Mouse (Mus musculus) macrophage (primary cell): ENCODE measurements at regions not wholly inside any gene's neighbourhood (a gene's known extent, or its start where the extent isn't known, plus 50 kb on each side); places are given as distances from the start of the nearest gene placed in this dataset.

Experiments used
- H3K27ac ChIP-seq: fragments of 350-480 bp; formaldehyde crosslinking; 2 replicates; pipeline ENCODE4 v1.9.0; 2021
- H3K36me3 ChIP-seq: fragments of 350-480 bp; formaldehyde crosslinking; 2 replicates; pipeline ENCODE4 v1.9.0; 2021; ENCODE audit errors: inconsistent target
- H3K4me3 ChIP-seq: fragments of 350-480 bp; formaldehyde crosslinking; 2 replicates; pipeline ENCODE4 v1.9.0; 2021; ENCODE audit errors: inconsistent target
- H3K79me2 ChIP-seq: fragments of 350-480 bp; formaldehyde crosslinking; 2 replicates; pipeline ENCODE4 v1.9.0; 2021; ENCODE audit errors: inconsistent target
- WGBS: methylation state at CpG from one replicate; pipeline ENCODE4 v1.1.7; 2026; ENCODE audit warnings: inconsistent platforms; ENCODE audit not compliant: missing documents; 5-methylcytosine and 5-hydroxymethylcytosine counted together

GRCm38 (mm10) chr10:98751376-98752058, 162.7 kb upstream of the Atp2b1 start:
- no peak overlapping the region for H3K27ac ChIP-seq
- no peaks in the 10 kb centered on the region for H3K79me2 ChIP-seq
- WGBS, result 91% methylated on average over 10 of the region's 11 CpGs
- H3K4me3 ChIP-seq, result no peak overlapping the region
- no peaks in the 10 kb centered on the region for H3K36me3 ChIP-seq

GRCm38 (mm10) chr10:98761080-98761479, 153.1 kb upstream of the Atp2b1 start:
- H3K36me3 ChIP-seq, result no peaks in the 10 kb centered on the region
- no peak overlapping the region for H3K4me3 ChIP-seq
- H3K27ac ChIP-seq, result no peak overlapping the region
- H3K79me2 ChIP-seq, result no peaks in the 10 kb centered on the region

DNA sequence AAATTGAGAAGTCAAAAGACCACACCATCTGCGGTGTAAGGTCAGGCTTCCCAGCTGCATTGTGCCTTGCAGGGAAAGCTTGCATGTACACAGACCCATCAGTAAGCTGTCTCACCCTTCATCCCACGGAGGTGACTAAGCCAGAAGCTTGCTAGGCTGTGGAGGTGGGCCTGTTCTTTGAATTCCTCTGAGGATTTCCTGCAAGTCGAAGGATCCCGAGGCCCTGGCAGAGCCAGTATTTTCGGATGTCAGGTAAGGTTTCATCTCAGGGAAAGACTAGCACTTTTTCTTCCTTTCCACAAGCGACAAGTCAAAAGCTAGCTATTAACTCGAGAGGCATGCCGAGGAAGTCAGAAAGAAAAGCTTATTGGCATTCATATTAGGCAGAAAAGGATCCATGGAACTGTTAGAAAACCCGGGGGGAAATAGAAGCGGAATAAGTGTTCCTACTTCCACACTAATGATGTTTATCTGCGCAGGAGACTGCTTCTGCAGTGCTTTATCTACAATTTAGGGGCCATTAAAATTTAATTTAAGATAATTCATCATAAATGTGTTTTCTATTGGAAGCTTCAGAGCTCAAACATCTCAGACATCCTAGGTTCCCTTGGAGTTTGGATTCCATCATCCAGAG, 148.3 kb upstream of the Atp2b1 start:
- WGBS, result 88% methylated on average over 11 of the region's 11 CpGs
- Histone ChIP-seq H3K4me3 (no peak overlapping the region), H3K79me2 (no peaks in the 10 kb centered on the region), H3K27ac (no peak overlapping the region), H3K36me3 (no peaks in the 10 kb centered on the region)

DNA sequence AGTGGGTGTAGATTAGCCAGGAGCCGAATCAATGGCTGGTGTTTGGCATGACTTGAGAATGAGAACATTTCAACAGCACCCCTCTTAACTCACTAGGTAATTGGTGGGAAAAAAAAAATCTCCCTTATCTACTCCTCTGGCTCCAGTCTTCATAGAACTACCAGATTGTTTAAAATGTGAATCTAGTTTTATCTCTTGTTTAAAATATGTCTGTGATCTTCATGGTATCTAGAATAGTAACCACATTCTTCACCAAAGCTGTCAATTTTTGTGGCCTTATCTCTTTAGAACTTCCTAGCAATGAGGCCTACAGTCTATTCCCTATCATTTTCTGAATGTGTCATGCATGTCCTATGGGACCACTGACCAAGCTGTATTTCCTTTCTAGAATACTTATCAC, 134.4 kb upstream of the Atp2b1 start:
- WGBS, result 88% methylated on average over 1 of the region's 1 CpGs
- Histone ChIP-seq H3K27ac (peak overlapping the region; percentile 66), H3K79me2 (no peaks in the 10 kb centered on the region), H3K36me3 (no peaks in the 10 kb centered on the region), H3K4me3 (no peak overlapping the region)

DNA sequence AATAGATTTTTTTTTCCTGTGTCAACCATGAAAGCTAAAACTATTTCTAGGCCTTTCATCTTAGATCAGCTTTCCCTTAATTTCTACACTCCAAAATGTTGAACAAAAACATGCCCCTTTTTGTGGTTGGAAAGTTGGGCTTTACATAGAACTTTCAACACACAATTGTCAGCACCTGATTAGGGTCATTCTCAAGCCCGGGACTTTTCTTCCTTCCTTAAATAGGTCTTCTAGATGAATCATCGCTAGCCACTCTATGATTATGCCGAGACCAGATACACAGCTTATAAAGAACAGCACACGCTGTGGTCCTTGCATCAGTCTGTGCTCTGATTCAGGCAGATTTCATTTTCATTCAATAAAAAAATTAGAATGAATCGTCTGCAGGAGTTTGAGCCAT, 133.3 kb upstream of the Atp2b1 start:
- no peaks in the 10 kb centered on the region for H3K36me3 ChIP-seq
- WGBS, result 40% methylated on average over 5 of the region's 5 CpGs
- H3K4me3 ChIP-seq, result no peak overlapping the region
- no peaks in the 10 kb centered on the region for H3K79me2 ChIP-seq
- peak overlapping the region; percentile 66 for H3K27ac ChIP-seq

DNA sequence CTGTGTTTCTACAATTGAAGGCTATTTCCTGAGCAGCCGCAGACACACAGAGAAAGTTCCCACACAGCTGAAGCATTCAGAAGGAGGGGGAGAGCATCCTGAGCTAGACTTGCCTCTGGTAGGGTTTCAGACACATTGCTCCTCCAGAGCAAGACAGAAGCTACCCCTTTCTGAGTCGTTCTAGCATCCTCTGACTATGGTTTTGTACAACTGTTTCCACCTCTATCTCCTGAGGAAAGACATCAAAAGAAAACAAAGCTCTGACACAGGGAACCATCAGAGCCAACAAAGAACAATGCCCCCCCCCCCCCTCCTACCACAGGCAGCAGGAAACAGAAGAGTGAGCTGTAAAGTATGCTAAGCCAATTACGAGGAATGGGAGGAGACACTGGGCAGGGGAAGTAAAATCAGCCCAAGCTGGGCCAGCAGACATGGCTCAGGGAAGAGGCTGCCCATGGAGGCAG, 132.3 kb upstream of the Atp2b1 start:
- WGBS, result 33% methylated on average over 3 of the region's 3 CpGs
- peak overlapping the region; percentile 66 for H3K27ac ChIP-seq

DNA sequence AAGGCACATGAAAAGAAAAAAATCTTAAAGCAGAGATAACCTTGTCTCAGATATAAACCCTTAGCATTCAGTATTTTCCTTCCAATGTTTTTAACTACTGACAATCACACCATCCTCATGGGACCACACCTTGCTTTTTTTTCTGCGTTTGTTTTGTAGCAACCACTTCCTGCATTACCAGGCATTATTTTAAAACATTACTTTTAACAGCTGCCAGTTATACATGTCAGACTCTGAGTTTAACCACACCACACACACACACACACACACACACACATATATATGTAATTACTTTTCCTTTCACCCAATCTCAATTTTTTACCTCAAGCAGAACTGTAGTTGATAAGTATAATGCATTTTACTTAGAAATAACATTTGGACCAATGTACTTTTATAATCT, 128.8 kb upstream of the Atp2b1 start:
- H3K36me3 ChIP-seq, result no peaks in the 10 kb centered on the region
- 20% methylated on average over 1 of the region's 1 CpGs for WGBS
- H3K27ac ChIP-seq, result no peak overlapping the region
- H3K79me2 ChIP-seq, result no peaks in the 10 kb centered on the region
- no peak overlapping the region for H3K4me3 ChIP-seq

More for the DNA sequence above, 132.3 kb upstream of the Atp2b1 start:
- no peak overlapping the region for H3K4me3 ChIP-seq
- no peaks in the 10 kb centered on the region for H3K79me2 ChIP-seq
- no peaks in the 10 kb centered on the region for H3K36me3 ChIP-seq

GRCm38 (mm10) chr10:98786089-98786488, 128.1 kb upstream of the Atp2b1 start:
- WGBS, result 91% methylated on average over 4 of the region's 4 CpGs
- Histone ChIP-seq H3K79me2 (no peaks in the 10 kb centered on the region), H3K27ac (no peak overlapping the region), H3K36me3 (no peaks in the 10 kb centered on the region), H3K4me3 (no peak overlapping the region)

DNA sequence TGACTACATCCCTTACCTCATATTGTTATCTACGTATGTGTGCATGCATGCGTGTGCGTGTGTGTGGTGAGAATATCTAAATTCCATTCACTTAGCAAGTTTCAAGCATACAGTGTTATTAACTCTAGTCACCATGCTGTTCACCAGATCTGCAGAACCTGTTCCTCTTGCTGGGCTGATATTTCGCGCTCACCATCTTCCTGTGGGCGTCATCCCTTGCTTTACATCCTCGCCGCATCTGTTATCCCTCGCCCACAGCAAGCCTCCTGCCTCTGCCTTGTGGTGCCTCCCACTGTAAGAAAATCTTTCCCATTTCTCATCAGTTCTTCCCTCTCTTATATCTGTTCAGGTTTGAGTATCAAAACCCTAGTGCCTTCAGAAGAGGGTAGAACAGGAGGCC, 124.4 kb upstream of the Atp2b1 start:
- Histone ChIP-seq H3K36me3 (no peaks in the 10 kb centered on the region), H3K79me2 (no peaks in the 10 kb centered on the region), H3K4me3 (no peak overlapping the region), H3K27ac (no peak overlapping the region)
- 99% methylated on average over 9 of the region's 9 CpGs for WGBS

DNA sequence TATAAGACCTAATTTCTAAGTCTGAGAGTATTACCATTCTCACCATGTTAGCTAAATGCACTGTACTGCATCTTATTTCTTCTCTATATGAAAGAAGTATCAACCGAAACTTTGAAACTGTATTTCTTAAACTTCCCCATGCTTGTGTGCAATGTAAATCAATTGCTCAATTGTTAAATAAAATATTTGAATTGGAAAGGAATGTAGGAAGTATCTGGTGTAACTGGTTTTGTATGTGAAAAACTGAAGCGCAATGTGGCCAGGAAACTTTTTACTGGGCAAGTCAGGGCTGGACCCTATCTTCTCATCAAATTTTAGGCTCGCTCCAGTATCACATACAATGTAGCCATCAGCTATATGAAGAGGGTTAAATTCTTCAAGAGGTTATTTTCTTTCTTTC, 123.8 kb upstream of the Atp2b1 start:
- Histone ChIP-seq H3K79me2 (no peaks in the 10 kb centered on the region), H3K4me3 (no peak overlapping the region), H3K27ac (no peak overlapping the region), H3K36me3 (no peaks in the 10 kb centered on the region)
- 86% methylated on average over 2 of the region's 3 CpGs for WGBS

- Histone ChIP-seq H3K27ac (peak overlapping the region; percentile 76), H3K79me2 (no peaks in the 10 kb centered on the region), H3K36me3 (no peaks in the 10 kb centered on the region), H3K4me3 (no peak overlapping the region)
- 37% methylated on average over 4 of the region's 4 CpGs for WGBS
Measured at GRCm38 (mm10) chr10:98792019-98792741, 122.0 kb upstream of the Atp2b1 start.

DNA sequence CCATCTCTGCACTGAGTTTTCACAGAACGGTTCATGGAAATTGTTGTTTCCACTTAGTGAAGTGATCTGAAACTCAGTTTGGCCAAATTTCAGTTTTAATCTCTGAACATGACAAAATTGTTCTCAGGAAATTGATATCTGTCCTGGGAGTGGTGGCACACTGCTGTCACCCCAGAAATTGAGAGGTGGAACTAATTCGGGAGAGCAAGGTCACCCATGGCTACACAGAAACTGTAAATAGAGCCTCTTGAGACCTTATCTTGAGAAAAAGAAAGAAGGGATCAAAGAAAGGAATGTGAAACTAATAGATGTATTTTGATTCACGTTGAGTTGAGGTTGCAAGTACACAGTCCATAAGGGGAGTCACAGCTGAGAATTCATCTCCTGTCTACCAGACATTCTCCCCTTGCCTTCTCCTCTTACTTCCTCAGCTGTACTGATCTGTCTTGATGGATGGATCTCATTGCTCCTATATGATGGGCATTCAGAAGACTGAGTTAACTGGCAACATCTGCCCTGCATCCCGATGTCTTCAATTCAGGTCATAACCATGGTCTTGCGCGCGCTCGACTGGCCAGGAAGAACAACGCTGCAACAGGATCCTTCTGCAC, 120.2 kb upstream of the Atp2b1 start:
- Histone ChIP-seq H3K4me3 (no peak overlapping the region), H3K79me2 (no peaks in the 10 kb centered on the region), H3K36me3 (no peaks in the 10 kb centered on the region), H3K27ac (no peak overlapping the region)
- WGBS, result 98% methylated on average over 9 of the region's 9 CpGs

- H3K27ac ChIP-seq, result no peak overlapping the region
- no peaks in the 10 kb centered on the region for H3K36me3 ChIP-seq
- WGBS, result 97% methylated on average over 3 of the region's 3 CpGs
- no peaks in the 10 kb centered on the region for H3K79me2 ChIP-seq
- no peak overlapping the region for H3K4me3 ChIP-seq
Measured at GRCm38 (mm10) chr10:98796016-98796415, 118.2 kb upstream of the Atp2b1 start.

DNA sequence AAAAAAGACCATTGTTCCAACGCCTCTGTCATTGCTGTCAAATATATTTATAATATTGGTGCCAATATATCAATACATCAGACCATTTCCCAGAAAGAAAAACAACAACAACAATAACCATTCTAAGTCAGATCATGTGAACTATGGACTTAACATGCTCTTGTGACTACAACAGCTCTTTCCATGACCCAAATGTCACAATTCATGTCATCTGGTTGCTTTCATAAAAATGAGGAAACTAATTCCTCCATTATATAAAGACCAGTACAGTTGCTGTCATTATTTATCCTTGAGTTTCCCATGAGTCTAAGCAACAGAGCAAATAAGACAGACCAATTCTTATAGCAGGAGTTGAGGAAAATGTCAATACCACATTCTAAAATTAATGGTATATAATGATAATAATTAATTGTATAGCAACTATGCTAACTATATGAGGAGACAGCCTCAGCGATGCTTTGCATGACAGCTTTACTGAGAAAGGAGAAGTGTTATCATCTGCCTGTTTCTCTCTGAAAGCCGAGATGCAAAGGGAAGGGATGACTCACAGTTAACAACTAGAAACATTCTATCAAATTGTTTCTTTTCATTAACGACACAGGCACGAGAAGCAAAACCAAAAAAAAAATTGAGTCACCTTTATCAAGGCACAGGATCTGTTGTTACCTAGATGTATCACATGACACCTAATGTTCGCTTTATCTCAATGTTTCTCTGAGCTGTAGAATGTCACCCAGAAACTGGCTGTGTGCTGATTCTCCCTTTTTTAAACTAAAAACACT, 115.4 kb upstream of the Atp2b1 start:
- 29% methylated on average over 6 of the region's 6 CpGs for WGBS
- no peaks in the 10 kb centered on the region for H3K79me2 ChIP-seq
- H3K36me3 ChIP-seq, result no peaks in the 10 kb centered on the region
- peak overlapping the region; percentile 73 for H3K27ac ChIP-seq
- H3K4me3 ChIP-seq, result no peak overlapping the region
